Mouse (Mus musculus): ENCODE results near the gene Ccdc47. TPM values are rescaled to one million over a fixed set of nuclear protein-coding genes. Genes with fewer than 3 reads are reported as not detected.
A peak's percentile ranks its signal among the peaks of the same experiment; 100 is the strongest.
"Not testable (repeated sequence)": the region's sequence is repeated elsewhere in the genome, so short reads cannot be mapped to it uniquely, and the experiment has no call there.

The Ccdc47 gene
- 10 to 100 TPM; 73.6 to 75.8 TPM for total RNA-seq (2021)
- long read RNA-seq, experiment 1, full-length matches to known transcripts = 150 of 162 reads
- long read RNA-seq, experiment 1, partial matches to known transcripts = 7 of 162 reads
- long read RNA-seq, experiment 1, other reads (novel, unspliced or antisense) = 5 of 162 reads
- long read RNA-seq, experiment 2, full-length matches to known transcripts = 103 of 107 reads
- long read RNA-seq, experiment 2, partial matches to known transcripts = 3 of 107 reads
- long read RNA-seq, experiment 2, other reads (novel, unspliced or antisense) = 1 of 107 reads

GRCm38 (mm10) chr11:106215927-106216729, at the start of gene Ccdc47:
Gene Ccdc47, minus strand, starts transcription at chr11:106216344.
- DNase-seq = peak; percentile 88

- DNase-seq = no peak
These were observed 49.4 kb upstream of the Ccdc47 start for GRCm38 (mm10) chr11:106265570-106265969.

- DNase-seq = no peak
These were observed 48.8 kb upstream of the Ccdc47 start for GRCm38 (mm10) chr11:106264988-106265387.

- DNase-seq = no peak
These were observed 47.8 kb upstream of the Ccdc47 start for GRCm38 (mm10) chr11:106263963-106264362.

- no peak for DNase-seq
These were observed 44.8 kb upstream of the Ccdc47 start for GRCm38 (mm10) chr11:106260826-106261450.

GRCm38 (mm10) chr11:106256775-106257174, 40.6 kb upstream of the Ccdc47 start:
- no peak for DNase-seq

- DNase-seq = peak; percentile 99
These were observed 39.7 kb upstream of the Ccdc47 start, which contains the start of the genes Ftsj3 and Psmc5 for GRCm38 (mm10) chr11:106255685-106256451. Gene Ftsj3, minus strand, starts transcription at chr11:106256079. Gene Psmc5, plus strand, starts transcription at chr11:106256154.

- no peak for DNase-seq
These were observed 39.0 kb upstream of the Ccdc47 start for GRCm38 (mm10) chr11:106255174-106255573.

GRCm38 (mm10) chr11:106254767-106255166, 38.6 kb upstream of the Ccdc47 start:
- DNase-seq = no peak

- no peak for DNase-seq
These were observed 33.2 kb upstream of the Ccdc47 start for GRCm38 (mm10) chr11:106249326-106249725.

GRCm38 (mm10) chr11:106246834-106247233, 30.7 kb upstream of the Ccdc47 start:
- DNase-seq = no peak

- DNase-seq = not testable (repeated sequence)
These were observed 17.8 kb upstream of the Ccdc47 start for GRCm38 (mm10) chr11:106233978-106234377.

GRCm38 (mm10) chr11:106220603-106221002, 4.5 kb upstream of the Ccdc47 start:
- no peak for DNase-seq

GRCm38 (mm10) chr11:106216730-106217490, 766 bp upstream of the Ccdc47 start, which contains the start of gene Ddx42:
Gene Ddx42, plus strand, starts transcription at chr11:106216926.
- DNase-seq = peak; percentile 88

- DNase-seq = no peak
These were observed 689 bp downstream of the Ccdc47 start for GRCm38 (mm10) chr11:106215450-106215859.

GRCm38 (mm10) chr11:106214856-106215255, 1.3 kb downstream of the Ccdc47 start:
- DNase-seq = no peak

GRCm38 (mm10) chr11:106212771-106213170, 3.4 kb downstream of the Ccdc47 start:
- no peak for DNase-seq

GRCm38 (mm10) chr11:106202123-106202465, 14.1 kb downstream of the Ccdc47 start, which contains the start of gene Strada:
Gene Strada, minus strand, starts transcription at chr11:106202168.
- no peak for DNase-seq

- DNase-seq = no peak
These were observed 14.6 kb downstream of the Ccdc47 start for GRCm38 (mm10) chr11:106201337-106202122.

- no peak for DNase-seq
These were observed 15.4 kb downstream of the Ccdc47 start for GRCm38 (mm10) chr11:106200756-106201155.
